In genomic region chr5:75512521-75513422, GRCm38 (mm10) we compare ENCODE assay signal across 25 mouse cellular contexts.
DNase-seq lines count a peak whose midpoint lies in the region; ATAC-seq lines count a peak whose summit lies in the region.
"Had no signal": no experiment of that assay in that cellular context is flagged by ENCODE, and none has a peak within 500 bp of the region (broad histone marks: within the 10 kb centered on the region; RNA-seq: fewer than 3 reads in every experiment).

No protein-coding gene starts in this region.

- 82% methylated on average over 20 of the region's 20 CpGs for WGBS in midbrain, embryonic 11.5 days
- 70% methylated on average over 20 of the region's 20 CpGs for WGBS in midbrain, embryonic 15.5 days
- 56% methylated on average over 20 of the region's 20 CpGs for WGBS in embryonic facial prominence, embryonic 14.5 days

- H3K4me1 ChIP-seq in midbrain, embryonic 11.5 days (ENCODE audit: control insufficient read depth, insufficient read depth, low read length) = no peaks in the 10 kb centered on the region
- no peaks in the 10 kb centered on the region for H3K4me1 ChIP-seq in midbrain, embryonic 15.5 days
- H3K4me1 ChIP-seq in embryonic facial prominence, embryonic 14.5 days (ENCODE audit: control insufficient read depth, insufficient read depth, low read length) = no peaks in the 10 kb centered on the region
- H3K4me1 ChIP-seq: heart, embryonic 12.5 days; limb, embryonic 15.5 days; megakaryocyte, embryonic 14.5 days; neural tube, embryonic 12.5 days had no signal

- peak; percentile 51 to 56 for DNase-seq in cerebellum, postnatal 10 days
- no peak for DNase-seq in cerebellum, adult 9-10 months
- DNase-seq in midbrain, embryonic 11.5 days (ENCODE audit: low spot score, missing footprints) = peak; percentile 65
- DNase-seq in R1 (ENCODE audit: low read depth, low spot score) = peak; percentile 43
- peak; percentile 29 for DNase-seq in embryonic facial prominence, embryonic 14.5 days (ENCODE audit: low spot score)
- no peak for DNase-seq in layer of hippocampus, postnatal 25 days (ENCODE audit: extremely low spot score in 1 of 2, low spot score in 1 of 2)
- DNase-seq: B cell, adult 2 months; cerebellum, adult 18-20 months; gastrocnemius, postnatal 14 days; heart, adult 18-20 months; kidney, postnatal 36 days; lung, embryonic 14.5 days; midbrain, embryonic 14.5 days; thymus, adult 2 months; thymus, postnatal 4 days had no signal

- no peak overlapping the region for H3K27ac ChIP-seq in midbrain, embryonic 11.5 days (ENCODE audit: low read depth, low read length)
- no peak overlapping the region for H3K27ac ChIP-seq in midbrain, embryonic 15.5 days
- no peak overlapping the region for H3K27ac ChIP-seq in embryonic facial prominence, embryonic 14.5 days (replicated peaks; ENCODE audit: low read depth, low read length)
- H3K27ac ChIP-seq: hindbrain, postnatal 0 days; limb, embryonic 15.5 days; liver, embryonic 14.5 days; neural tube, embryonic 12.5 days had no signal

- no peak overlapping the region for H3K4me3 ChIP-seq in midbrain, embryonic 11.5 days (ENCODE audit: low read depth, low read length)
- H3K4me3 ChIP-seq in midbrain, embryonic 15.5 days = no peak overlapping the region
- H3K4me3 ChIP-seq in embryonic facial prominence, embryonic 14.5 days (ENCODE audit: low read depth, low read length) = no peak overlapping the region
- H3K4me3 ChIP-seq: heart, embryonic 12.5 days; limb, embryonic 15.5 days; megakaryocyte, embryonic 14.5 days; neural tube, embryonic 12.5 days had no signal

- no peaks in the 10 kb centered on the region for H3K36me3 ChIP-seq in midbrain, embryonic 11.5 days (ENCODE audit: control insufficient read depth, insufficient read depth, low read length)
- no peaks in the 10 kb centered on the region for H3K36me3 ChIP-seq in midbrain, embryonic 15.5 days (replicated peaks)
- no peaks in the 10 kb centered on the region for H3K36me3 ChIP-seq in embryonic facial prominence, embryonic 14.5 days (ENCODE audit: control insufficient read depth, insufficient read depth, low read length)
- H3K36me3 ChIP-seq: heart, embryonic 12.5 days; limb, embryonic 15.5 days; neural tube, embryonic 12.5 days had no signal

- H3K9ac ChIP-seq in midbrain, embryonic 11.5 days (ENCODE audit: low read length) = no peak overlapping the region
- H3K9ac ChIP-seq in midbrain, embryonic 15.5 days = no peak overlapping the region
- no peak overlapping the region for H3K9ac ChIP-seq in embryonic facial prominence, embryonic 14.5 days (ENCODE audit: low read depth, low read length)
- H3K9ac ChIP-seq: heart, embryonic 12.5 days; limb, embryonic 15.5 days; liver, embryonic 14.5 days; lung, embryonic 14.5 days; neural tube, embryonic 12.5 days had no signal

- no peaks in the 10 kb centered on the region for H3K9me3 ChIP-seq in midbrain, embryonic 11.5 days (ENCODE audit: control insufficient read depth, low read length)
- no peaks in the 10 kb centered on the region for H3K9me3 ChIP-seq in midbrain, embryonic 15.5 days
- H3K9me3 ChIP-seq in embryonic facial prominence, embryonic 14.5 days (ENCODE audit: control insufficient read depth, low read length) = no peaks in the 10 kb centered on the region
- H3K9me3 ChIP-seq: limb, embryonic 15.5 days; neural tube, embryonic 12.5 days had no signal

- no peaks in the 10 kb centered on the region for H3K27me3 ChIP-seq in midbrain, embryonic 11.5 days (ENCODE audit: control insufficient read depth, insufficient read depth, low read length)
- H3K27me3 ChIP-seq in midbrain, embryonic 15.5 days (replicated peaks) = no peaks in the 10 kb centered on the region
- H3K27me3 ChIP-seq in embryonic facial prominence, embryonic 14.5 days (replicated peaks; ENCODE audit: control insufficient read depth, insufficient read depth, low read length) = no peaks in the 10 kb centered on the region
- H3K27me3 ChIP-seq: CH12.LX; heart, embryonic 12.5 days; limb, embryonic 15.5 days; neural tube, embryonic 12.5 days had no signal

- no peak for ATAC-seq in midbrain, embryonic 11.5 days (ENCODE audit: low FRiP score)
- no peak for ATAC-seq in midbrain, embryonic 15.5 days (replicated peaks)
- ATAC-seq in embryonic facial prominence, embryonic 14.5 days (ENCODE audit: low read depth) = no peak
- ATAC-seq: forebrain, embryonic 16.5 days; hindbrain, postnatal 0 days; intestine, postnatal 0 days had no signal

- no peak overlapping the region for H3K4me2 ChIP-seq in midbrain, embryonic 11.5 days
- no peak overlapping the region for H3K4me2 ChIP-seq in midbrain, embryonic 15.5 days
- H3K4me2 ChIP-seq in embryonic facial prominence, embryonic 14.5 days (ENCODE audit: low read depth, low read length) = no peak overlapping the region
- H3K4me2 ChIP-seq: heart, embryonic 12.5 days; limb, embryonic 15.5 days; lung, embryonic 14.5 days; neural tube, embryonic 12.5 days had no signal

Comparison
In these comparisons a context has a peak if more than half of its experiments do, and no peak if none do; other contexts are left out.
1. DNase-seq: peak in cerebellum, postnatal 10 days (2 of 2), midbrain, embryonic 11.5 days (single experiment), R1 (single experiment) and embryonic facial prominence, embryonic 14.5 days (single experiment); none in cerebellum, adult 9-10 months (single experiment) and layer of hippocampus, postnatal 25 days (0 of 2).